Mouse (Mus musculus) layer of hippocampus, postnatal 36 days (tissue): ENCODE measurements around the gene Chmp2a. TPM values are rescaled to one million over a fixed set of nuclear protein-coding genes. Genes with fewer than 3 reads are reported as not detected.
A peak's percentile ranks its signal among the peaks of the same experiment; 100 is the strongest.

Experiments used
- DNase-seq, 2 experiments: peaks; one replicate each; pipeline ENCODE4 v3.0.0; 2022
- total RNA-seq, 2 experiments: library from RNA; stranded (reverse); gene quantifications; 2 replicates each; pipeline ENCODE4 v1.2.3; 2021

Gene Chmp2a
- total RNA-seq, 2 experiments from 2014 or later = 137 to 146 TPM

DNA sequence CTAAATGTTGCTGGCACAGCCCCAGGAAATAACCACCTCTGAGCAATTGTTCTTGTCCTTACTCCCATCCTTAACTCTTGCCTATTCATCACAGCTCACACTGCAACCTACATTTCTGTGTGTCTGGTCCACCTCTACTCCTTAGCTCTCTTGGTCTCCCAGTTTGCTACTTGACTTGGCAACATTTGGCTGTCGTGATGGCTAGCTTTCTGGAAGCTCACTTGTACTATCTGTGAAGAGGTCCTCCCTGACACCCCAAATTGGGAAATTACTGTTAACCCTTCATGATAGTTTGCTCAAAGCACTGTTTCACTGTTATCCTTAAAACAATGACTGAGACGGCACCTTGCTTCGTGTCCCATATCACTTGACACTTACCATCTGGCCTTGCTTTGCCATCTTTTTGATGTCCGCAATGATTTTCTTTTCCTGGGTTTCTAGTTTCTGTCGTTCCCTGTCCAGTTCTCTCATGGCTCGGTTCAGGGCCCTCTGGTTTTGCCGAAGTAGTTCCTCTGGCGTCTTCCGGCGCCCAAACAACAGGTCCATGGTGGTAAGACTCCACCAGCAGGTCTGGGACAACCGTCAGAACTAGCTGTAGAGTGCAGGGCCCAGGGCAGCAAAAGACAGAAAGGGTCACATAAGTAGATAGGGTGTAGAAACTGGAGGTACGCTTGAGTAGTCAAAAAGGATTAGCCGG is 1.0 kb downstream of the Chmp2a start:
- DNase-seq = no peak

GRCm38 (mm10) chr7:13032541-13032940 is 2.1 kb downstream of the Chmp2a start:
- DNase-seq = no peak

- no peak for DNase-seq
Measured at GRCm38 (mm10) chr7:13031983-13032382, 2.6 kb downstream of the Chmp2a start.

GRCm38 (mm10) chr7:13031069-13031468 is 3.5 kb downstream of the Chmp2a start:
- DNase-seq = no peak

DNA sequence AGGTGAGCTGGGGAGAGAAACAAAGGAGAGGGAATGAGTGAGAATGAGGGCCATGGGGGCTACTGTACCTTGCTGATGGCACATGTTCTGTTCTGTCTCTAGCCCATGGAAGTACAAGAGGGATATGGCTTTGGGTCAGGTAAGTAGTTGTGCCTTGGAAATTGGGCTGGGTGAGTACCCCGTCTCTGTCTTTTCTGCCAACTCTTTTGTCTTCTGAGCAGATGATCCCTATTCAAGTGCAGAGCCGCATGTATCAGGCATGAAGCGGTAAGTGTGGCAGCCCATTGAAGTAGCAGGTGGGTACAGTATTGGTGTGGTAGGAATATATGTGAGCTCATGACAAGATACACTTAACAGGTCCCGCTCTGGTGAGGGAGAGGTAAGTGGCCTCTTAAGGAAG is 5.6 kb downstream of the Chmp2a start:
- DNase-seq = no peak

GRCm38 (mm10) chr7:13025511-13026112 is 9.0 kb downstream of the Chmp2a start:
- no peak for DNase-seq

GRCm38 (mm10) chr7:13024805-13025204 is 9.8 kb downstream of the Chmp2a start:
- DNase-seq = peak; percentile 80 to 82

- DNase-seq = peak; percentile 96 to 98
Measured at GRCm38 (mm10) chr7:13023928-13024731, 10.5 kb downstream of the Chmp2a start.

- DNase-seq = no peak
Measured at GRCm38 (mm10) chr7:13022773-13023535, 11.7 kb downstream of the Chmp2a start.

DNA sequence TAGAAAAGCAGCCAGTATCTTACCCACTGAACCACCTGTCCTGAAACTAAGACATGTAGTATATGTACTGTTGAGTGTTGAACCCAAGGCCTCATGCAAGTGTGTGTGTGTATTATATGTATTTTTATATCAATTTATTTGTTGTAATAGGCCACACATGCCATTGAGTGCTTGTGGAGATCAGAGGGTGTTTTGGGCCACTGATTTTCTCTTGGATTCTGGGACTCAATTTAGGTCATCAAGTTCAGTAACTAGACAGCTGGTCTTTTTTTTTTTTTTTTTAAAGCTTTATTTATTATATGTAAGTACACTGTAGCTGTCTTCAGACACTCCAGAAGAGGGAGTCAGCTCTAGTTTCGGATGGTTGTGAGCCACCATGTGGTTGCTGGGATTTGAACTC is 19.4 kb downstream of the Chmp2a start:
- no peak for DNase-seq

- DNase-seq = no peak
Measured at GRCm38 (mm10) chr7:13014275-13014839, 20.2 kb downstream of the Chmp2a start.

- DNase-seq = no peak
Measured at GRCm38 (mm10) chr7:13013671-13014070, 20.9 kb downstream of the Chmp2a start.

- DNase-seq = peak in 1 of 2 experiments; percentile 7
Measured at GRCm38 (mm10) chr7:13010005-13010908, 24.4 kb downstream of the Chmp2a start, which contains the start of gene Zbtb45. Zbtb45 (minus strand) TSS chr7:13010034.

DNA sequence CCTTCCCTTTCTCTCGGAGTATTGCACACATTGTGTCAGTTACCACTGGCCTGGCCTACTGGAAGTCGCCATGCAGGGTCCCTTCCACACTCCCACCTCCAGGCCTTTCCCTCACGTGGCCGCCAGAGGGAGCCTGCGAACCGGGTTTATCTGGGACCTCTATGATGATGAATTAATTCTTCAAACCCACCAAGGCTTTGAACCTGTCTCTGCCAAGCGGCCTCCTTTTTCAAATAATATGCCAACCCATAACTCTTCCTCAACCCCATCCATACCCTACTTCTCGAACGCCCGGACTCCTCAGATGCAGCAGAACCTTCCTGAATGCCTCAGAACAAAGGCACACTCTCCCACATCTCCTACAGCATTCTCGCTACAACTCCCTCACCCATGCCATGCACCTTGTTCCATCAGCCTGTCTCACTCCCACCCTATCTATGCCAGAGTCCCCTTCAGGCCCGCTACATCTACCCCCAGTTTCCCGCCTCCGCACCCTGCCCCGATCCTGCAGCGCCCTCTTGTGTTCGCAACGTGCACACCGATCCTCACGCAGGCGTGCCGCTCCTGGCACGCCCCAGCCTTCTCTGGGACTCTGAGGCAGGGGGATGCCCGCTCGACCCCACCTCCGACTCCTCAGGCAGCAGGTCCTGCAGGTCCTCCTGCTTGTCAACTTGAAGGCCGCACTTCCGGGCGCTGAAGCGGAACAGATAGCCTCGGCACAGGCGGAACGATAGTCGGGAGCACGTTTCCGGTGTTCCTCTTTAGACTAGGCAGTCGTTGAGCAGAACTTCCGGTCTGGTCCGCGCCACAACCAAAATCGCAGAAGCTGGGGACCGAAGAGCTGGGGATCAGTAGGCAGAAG is 25.2 kb downstream of the Chmp2a start:
- DNase-seq = peak; percentile 92 to 93

DNA sequence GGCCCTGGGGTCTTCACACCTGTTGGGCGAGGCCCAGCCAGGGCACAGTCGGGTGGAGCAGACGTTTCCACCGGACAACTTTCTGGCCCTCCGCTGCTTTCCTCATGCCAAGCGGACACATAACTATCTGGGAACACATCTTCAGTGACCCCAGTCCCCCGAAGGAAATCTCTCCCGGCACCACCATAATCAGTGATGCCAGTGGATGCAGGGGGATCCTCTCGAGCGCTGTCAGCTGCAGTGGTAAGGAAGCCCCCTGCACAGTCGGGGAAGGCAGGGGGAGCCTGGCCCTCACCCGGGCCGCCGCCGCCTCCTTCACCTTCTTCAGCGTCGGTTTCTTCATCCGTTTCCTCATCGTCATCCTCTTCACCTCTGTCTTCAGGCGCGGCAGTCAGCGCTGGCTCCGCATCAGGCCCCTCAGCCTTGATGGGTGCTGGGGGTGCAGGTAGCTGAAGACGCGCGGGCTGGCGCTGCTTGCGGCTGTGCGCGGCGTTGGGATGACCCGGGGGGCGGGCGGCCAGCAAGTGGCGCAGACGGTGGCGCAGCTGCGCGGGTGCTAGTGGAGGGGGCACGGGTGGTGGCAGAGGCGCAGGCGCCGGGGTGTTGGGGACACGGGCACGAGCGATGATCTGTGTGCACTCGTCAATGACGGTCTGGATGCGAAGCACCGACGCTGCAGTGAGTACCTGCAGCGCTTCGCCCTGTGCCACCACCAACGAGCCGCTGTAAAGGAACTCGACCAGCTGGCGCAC is 27.1 kb downstream of the Chmp2a start:
- peak in 1 of 2 experiments; percentile 13 for DNase-seq

- no peak for DNase-seq
Measured at GRCm38 (mm10) chr7:13006531-13006930, 28.1 kb downstream of the Chmp2a start.

GRCm38 (mm10) chr7:13006011-13006410 is 28.6 kb downstream of the Chmp2a start:
- no peak for DNase-seq

DNA sequence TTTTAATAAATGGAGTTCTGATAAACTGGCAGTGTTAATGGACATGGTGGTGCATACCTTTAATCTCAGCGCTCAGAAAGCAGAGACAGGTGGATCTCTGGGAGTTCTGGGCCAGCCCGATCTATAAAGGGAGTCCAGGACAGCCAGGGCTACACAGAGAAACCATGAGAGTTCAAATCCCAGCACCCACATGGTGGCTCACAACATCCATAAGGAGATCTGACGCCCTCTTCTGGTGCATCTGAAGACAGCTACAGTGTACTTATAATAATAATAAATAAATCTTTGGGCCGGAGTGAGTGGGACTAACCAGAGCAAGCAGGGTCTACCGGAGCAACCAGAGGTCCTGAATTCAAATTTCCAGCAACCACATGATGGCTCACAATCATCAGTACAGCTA is 31.2 kb downstream of the Chmp2a start:
- DNase-seq = no peak

DNA sequence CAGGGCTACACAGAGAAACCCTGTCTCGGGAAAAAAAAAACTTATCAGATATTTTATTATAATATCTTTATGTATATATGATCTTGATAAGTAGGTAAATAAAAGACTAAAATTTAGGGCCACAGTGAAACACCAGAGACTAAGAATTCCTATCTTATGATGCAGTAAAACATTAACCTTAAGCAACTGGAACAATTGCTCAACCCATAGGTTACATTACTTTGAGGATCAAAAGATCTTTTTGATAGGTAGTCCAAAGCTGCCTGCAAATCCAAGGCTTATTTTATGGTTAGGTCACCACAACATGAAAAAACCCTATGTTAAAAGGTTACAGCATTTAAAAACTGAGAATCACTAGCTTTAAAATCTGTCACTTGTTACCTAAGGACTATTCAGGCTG is 33.0 kb downstream of the Chmp2a start:
- no peak for DNase-seq
